Mouse (Mus musculus) Patski (cell line): Measurements from ENCODE around the gene Pram1. TPM values are rescaled to one million over a fixed set of nuclear protein-coding genes. Genes with fewer than 3 reads are reported as not detected.

ENCODE experiments used
- ATAC-seq: fragments of 100-300 bp; one replicate; pipeline ENCODE4 v1.8.0; 2021
- CTCF ChIA-PET: fragments of 350-600 bp; sonication (Branson Sonifier 250); formaldehyde crosslinking; loops from one replicate; lab custom pipeline; 2022; ENCODE audit warnings: inconsistent platforms; lab: Charles Lee
- POLR2A ChIA-PET: fragments of 350-600 bp; sonication (Branson Sonifier 250); formaldehyde crosslinking; loops from one replicate; lab custom pipeline; 2022; ENCODE audit warnings: antibody characterized with exemption, inconsistent platforms; lab: Charles Lee
- DNase-seq: peaks from one replicate; pipeline ENCODE4 v3.0.0-alpha.2; 2011; ENCODE audit warnings: low read depth, low spot score
- H3K27me3 ChIP-seq: fragments of 371-371 bp; one replicate; pipeline ENCODE4 v1.5.1; 2021
- CTCF ChIP-seq: fragments of 100-300 bp; IDR thresholded peaks from one replicate; pipeline ENCODE4 v1.5.1; 2021
- in situ Hi-C: fragments of 300-500 bp; cut with MboI; formaldehyde crosslinking; loops from 3 replicates; pipeline ENCODE4 v1.11.1; 2018; ENCODE audit warnings: low pct_unique_long_range_greater_than_20kb, mixed read lengths
- polyA plus RNA-seq: library from polyadenylated mRNA; unstranded; gene quantifications from one replicate; pipeline ENCODE4 v1.2.3, GENCODE M21; 2021

The Pram1 gene
- polyA plus RNA-seq, 1 experiment from 2014 or later = 0.56 TPM

GRCm38 (mm10) chr17:33649781-33650475 is 12.1 kb downstream of the Pram1 start:
- ChIA-PET CTCF (interaction anchor here (1.3 kb wide), 2 partner anchors 9 to 15 kb away, joined by 3 to 4 read pairs; no protein-coding TSS in a partner anchor), POLR2A (no interaction called here)
- ATAC-seq = no peak
- H3K27me3 ChIP-seq = no peaks in the 10 kb centered on the region
- no peak for TF ChIP-seq CTCF
- no peak for DNase-seq
- in situ Hi-C loops = no loop called here

DNA sequence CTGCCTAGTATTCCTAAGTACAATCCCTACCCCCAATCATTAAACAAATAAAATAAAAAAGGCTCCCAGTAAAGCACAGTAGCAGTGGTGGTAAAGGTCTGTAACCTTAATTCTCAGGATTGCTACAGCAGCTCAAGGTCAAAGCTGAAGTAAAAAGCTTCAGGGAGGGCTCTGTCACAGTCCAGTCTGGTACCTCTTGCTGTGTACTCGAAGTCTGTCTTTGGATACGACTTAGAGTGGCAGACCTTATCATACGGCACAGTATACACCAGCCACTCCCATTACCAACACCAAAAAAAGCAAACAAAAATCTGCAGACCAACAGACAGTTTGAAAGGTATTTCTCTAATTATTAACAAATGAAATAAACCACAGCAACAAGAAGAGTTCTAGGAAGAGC is 29.0 kb downstream of the Pram1 start:
- no peaks in the 10 kb centered on the region for H3K27me3 ChIP-seq
- POLR2A ChIA-PET = no interaction called here
- ATAC-seq = no peak
- in situ Hi-C loops = no loop called here
- CTCF ChIA-PET = no interaction called here
- DNase-seq = no peak
- TF ChIP-seq CTCF = no peak

GRCm38 (mm10) chr17:33669681-33670080 is 31.8 kb downstream of the Pram1 start:
- CTCF ChIA-PET = no interaction called here
- in situ Hi-C loops = no loop called here

DNA sequence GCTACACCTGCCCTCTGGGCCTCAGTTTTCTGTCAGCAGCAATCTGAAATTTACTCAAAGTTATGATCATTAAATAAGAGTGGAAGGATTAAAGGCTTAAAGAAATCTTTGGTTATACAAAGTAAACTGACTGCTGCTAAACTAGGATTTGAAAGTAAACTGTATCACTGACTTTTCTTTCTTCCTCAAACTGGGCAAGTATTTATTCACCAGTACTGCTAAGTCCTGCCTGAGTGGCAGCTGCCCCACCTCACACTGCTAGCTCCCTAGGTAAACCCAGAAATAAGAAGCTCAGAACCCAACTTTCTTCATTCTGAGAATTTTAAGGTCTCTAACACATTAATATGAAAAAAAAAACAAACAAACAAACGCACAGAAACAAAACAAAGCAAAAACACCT is 36.0 kb downstream of the Pram1 start:
- ATAC-seq = no peak
- in situ Hi-C loops = no loop called here
- H3K27me3 ChIP-seq = no peaks in the 10 kb centered on the region
- DNase-seq = no peak
- ChIA-PET CTCF (interaction anchor here (0.6 kb wide), 1 partner anchor 125 kb away, joined by 3 read pairs; no protein-coding TSS in a partner anchor), POLR2A (no interaction called here)
- TF ChIP-seq CTCF = no peak

More at GRCm38 (mm10) chr17:33669681-33670080, 31.8 kb downstream of the Pram1 start:
- ATAC-seq (no peak), DNase-seq (no peak)
- POLR2A ChIA-PET = interaction anchor here (0.9 to 1.3 kb wide), 2 partner anchors 10 to 26 kb away, joined by 4 to 5 read pairs; no protein-coding TSS in a partner anchor
- no peak for TF ChIP-seq CTCF
- no peaks in the 10 kb centered on the region for H3K27me3 ChIP-seq

- no peak for TF ChIP-seq CTCF
- DNase-seq = no peak
- ChIA-PET CTCF (interaction anchor here (1.1 to 1.8 kb wide), 3 partner anchors 8 to 152 kb away, joined by 4 to 6 read pairs (median 4); no protein-coding TSS in a partner anchor), POLR2A (no interaction called here)
- no peak for ATAC-seq
- in situ Hi-C loops = no loop called here
- H3K27me3 ChIP-seq = no peaks in the 10 kb centered on the region
These were observed 37.6 kb downstream of the Pram1 start for GRCm38 (mm10) chr17:33675452-33675851.

GRCm38 (mm10) chr17:33676086-33676485 is 38.2 kb downstream of the Pram1 start:
- ChIA-PET POLR2A (interaction anchor here (0.6 kb wide), 1 partner anchor 136 kb away, joined by 5 read pairs; no protein-coding TSS in a partner anchor), CTCF (interaction anchor here (1.8 kb wide), 1 partner anchor 151 kb away, joined by 6 read pairs; no protein-coding TSS in a partner anchor)
- in situ Hi-C loops = no loop called here
- H3K27me3 ChIP-seq = no peaks in the 10 kb centered on the region
- no peak for DNase-seq
- no peak for TF ChIP-seq CTCF
- ATAC-seq = no peak

DNA sequence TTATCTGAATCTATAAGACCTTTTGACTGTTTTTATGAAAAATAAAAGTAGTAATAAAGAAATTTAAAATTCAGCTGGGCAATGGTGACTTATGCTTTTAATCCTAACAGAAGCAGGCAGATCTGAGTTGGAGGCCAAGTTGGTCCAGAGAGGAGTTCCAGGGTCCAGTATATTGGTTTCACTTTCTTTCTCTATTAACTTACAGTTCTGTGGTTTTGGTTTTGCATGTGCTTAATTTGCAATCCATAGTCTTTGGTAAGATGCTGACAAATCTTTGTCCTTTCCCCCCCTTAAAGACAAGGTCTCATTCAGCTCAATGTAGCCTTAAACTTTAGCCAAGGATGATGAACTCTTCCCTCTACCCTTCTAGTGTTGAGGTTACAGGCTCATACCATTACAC is 40.9 kb downstream of the Pram1 start:
- ATAC-seq (no peak), DNase-seq (no peak)
- ChIA-PET POLR2A (no interaction called here), CTCF (no interaction called here)
- H3K27me3 ChIP-seq = no peaks in the 10 kb centered on the region
- TF ChIP-seq CTCF = no peak
- in situ Hi-C loops = no loop called here

DNA sequence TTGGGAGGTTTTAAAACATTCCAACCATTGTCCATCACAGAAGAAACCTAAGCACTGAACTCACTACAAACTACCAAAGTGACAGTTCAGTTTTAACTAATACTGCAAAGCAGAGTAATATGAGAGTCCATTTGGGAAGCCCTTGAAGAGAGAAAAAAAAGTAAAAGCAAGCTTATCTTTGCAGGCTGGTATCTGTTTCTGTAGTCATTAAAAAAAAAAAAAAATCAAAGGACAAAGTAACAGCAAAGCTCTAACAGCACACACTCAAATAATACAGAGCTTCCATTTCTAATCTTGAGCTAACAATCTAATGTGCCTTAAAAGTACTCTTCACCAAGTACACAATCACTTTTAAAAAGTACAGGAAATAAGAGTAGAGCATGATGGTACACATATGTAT is 43.9 kb downstream of the Pram1 start:
- POLR2A ChIA-PET = interaction anchor here (0.9 kb wide), 1 partner anchor 92 kb away, joined by 3 read pairs; no protein-coding TSS in a partner anchor
- in situ Hi-C loops = no loop called here

GRCm38 (mm10) chr17:33684671-33685231 is 46.9 kb downstream of the Pram1 start:
- POLR2A ChIA-PET = interaction anchor here (0.5 to 0.7 kb wide), 2 partner anchors 67 to 117 kb away, joined by 6 to 7 read pairs; no protein-coding TSS in a partner anchor
- ATAC-seq (peak; percentile 49), DNase-seq (peak; percentile 25)
- no peaks in the 10 kb centered on the region for H3K27me3 ChIP-seq
- in situ Hi-C loops = no loop called here
- TF ChIP-seq CTCF = peak; percentile 78
- CTCF ChIA-PET = interaction anchor here (0.9 to 1.6 kb wide), 2 partner anchors 11 to 26 kb away, joined by 3 to 4 read pairs; no protein-coding TSS in a partner anchor

More for the DNA sequence above, 43.9 kb downstream of the Pram1 start:
- no peaks in the 10 kb centered on the region for H3K27me3 ChIP-seq
- CTCF ChIA-PET = interaction anchor here (0.7 kb wide), 1 partner anchor 18 kb away, joined by 3 read pairs; no protein-coding TSS in a partner anchor
- no peak for ATAC-seq
- no peak for DNase-seq
- TF ChIP-seq CTCF = no peak

DNA sequence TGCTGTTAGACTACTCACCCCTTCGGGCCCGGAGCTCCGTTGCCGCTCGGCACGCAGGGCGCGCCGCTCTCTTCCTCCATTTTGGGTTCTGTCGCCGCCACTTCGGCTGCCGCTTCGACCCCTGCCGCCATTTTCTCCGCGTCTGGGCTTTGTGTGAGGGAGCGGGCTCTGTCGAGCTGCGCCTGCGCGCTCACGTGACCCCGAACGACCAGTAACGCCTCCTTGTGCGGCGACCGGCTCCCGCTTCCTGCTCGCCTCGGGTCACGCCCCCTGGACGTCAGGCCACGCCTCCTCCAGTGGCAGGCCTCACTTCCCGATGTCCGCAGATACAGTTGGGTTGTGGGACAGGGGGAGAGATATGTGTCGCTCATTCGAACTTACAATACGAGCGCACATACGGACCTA is 47.4 kb downstream of the Pram1 start:
- POLR2A ChIA-PET = interaction anchor here (0.5 to 1.1 kb wide), 3 partner anchors 56 to 117 kb away, joined by 6 to 7 read pairs (median 7); partner anchors contain the start of gene Zfp414
- ATAC-seq = peak; percentile 92
- H3K27me3 ChIP-seq = no peaks in the 10 kb centered on the region
- CTCF ChIA-PET = interaction anchor here (0.9 to 1.6 kb wide), 3 partner anchors 10 to 26 kb away, joined by 3 to 4 read pairs (median 3); no protein-coding TSS in a partner anchor
- in situ Hi-C loops = no loop called here
- no peak for TF ChIP-seq CTCF
- DNase-seq = peak; percentile 65

- CTCF ChIA-PET = no interaction called here
- ATAC-seq (no peak), DNase-seq (no peak)
- POLR2A ChIA-PET = no interaction called here
- in situ Hi-C loops = no loop called here
- no peak for TF ChIP-seq CTCF
- H3K27me3 ChIP-seq = no peaks in the 10 kb centered on the region
These were observed 48.9 kb downstream of the Pram1 start, which contains the start of gene Hnrnpm for GRCm38 (mm10) chr17:33686760-33687159. Gene Hnrnpm, minus strand, starts transcription at chr17:33686860.

Other genes starting within 250 kb of the Pram1 start
- gene Zfp101, start 243.4 kb upstream of the Pram1 start, polyA plus RNA-seq = 5.9 TPM
- gene Actl9, start 205.2 kb upstream of the Pram1 start, polyA plus RNA-seq = not detected
- gene Adamts10, start 113.9 kb upstream of the Pram1 start, polyA plus RNA-seq = 15.4 TPM
- not detected for gene Myo1f, start 82.3 kb upstream of the Pram1 start, polyA plus RNA-seq
- gene Zfp414, start 9.0 kb upstream of the Pram1 start, polyA plus RNA-seq = 33.0 TPM
- 248 TPM for gene Hnrnpm, start 48.8 kb downstream of the Pram1 start, polyA plus RNA-seq
- gene March2, start 80.6 kb downstream of the Pram1 start, polyA plus RNA-seq = 77.2 TPM
- 222 TPM for gene Rab11b, start 122.5 kb downstream of the Pram1 start, polyA plus RNA-seq
- gene Angptl4, start 143.8 kb downstream of the Pram1 start, polyA plus RNA-seq = 1.8 TPM
- gene Kank3, start 172.5 kb downstream of the Pram1 start, polyA plus RNA-seq = 4.1 TPM
- 1,207 TPM for gene Rps28, start 186.5 kb downstream of the Pram1 start, polyA plus RNA-seq
- 361 TPM for gene Ndufa7, start 186.5 kb downstream of the Pram1 start, polyA plus RNA-seq
- gene Cd320, start 205.0 kb downstream of the Pram1 start, polyA plus RNA-seq = 43.1 TPM
- gene Gm7029, start 235.8 kb downstream of the Pram1 start, polyA plus RNA-seq = not detected